Mouse (Mus musculus): ENCODE results near the gene Ripor1. TPM values are rescaled to one million over a fixed set of nuclear protein-coding genes. Genes with fewer than 3 reads are reported as not detected.

The Ripor1 gene
- polyA plus RNA-seq, 1 experiment from 2014 or later = 12.4 TPM

DNA sequence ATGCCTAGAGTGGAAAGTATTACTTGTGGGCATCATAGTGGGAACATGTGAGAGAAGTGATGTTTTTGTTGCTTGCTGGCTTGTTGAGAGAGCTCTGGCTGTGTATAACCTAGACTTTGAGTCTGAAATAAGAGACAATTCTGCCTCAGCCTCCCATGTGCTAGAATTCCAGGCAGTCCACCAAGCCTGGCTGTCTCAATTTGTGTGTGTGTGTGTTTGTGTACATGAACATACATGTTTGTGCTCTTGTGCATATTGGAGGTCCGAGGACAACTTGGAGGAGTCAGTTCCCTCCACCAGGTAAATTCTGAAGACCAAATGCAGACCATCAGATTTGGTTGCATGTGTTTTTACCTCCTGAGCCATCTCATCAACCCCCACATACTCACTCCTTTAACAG is 40.1 kb downstream of the Ripor1 start:
- Histone ChIP-seq H3K27ac (ENCODE audit: low read depth, low read length) (no peak overlapping the region), H3K4me3 (ENCODE audit: low read depth, low read length) (no peak overlapping the region), H3K27me3 (ENCODE audit: control insufficient read depth, insufficient read depth, low read length) (no peaks in the 10 kb centered on the region), H3K4me1 (replicated peaks; ENCODE audit: control insufficient read depth, insufficient read depth, low read length) (no peaks in the 10 kb centered on the region), H3K9me3 (ENCODE audit: control insufficient read depth, low read length) (no peaks in the 10 kb centered on the region), H3K4me2 (replicated peaks; ENCODE audit: low read depth, low read length) (no peak overlapping the region), H3K36me3 (ENCODE audit: control insufficient read depth, insufficient read depth, low read length) (0 out of 2 replicates have a peak, but pooled peaks cover 4% of the 10 kb centered on the region), H3K9ac (ENCODE audit: low read depth, low read length) (no peak overlapping the region)
- WGBS = 100% methylated on average over 1 of the region's 1 CpGs
- ATAC-seq (ENCODE audit: low FRiP score) (no peak), DNase-seq (ENCODE audit: low spot score) (no peak)

DNA sequence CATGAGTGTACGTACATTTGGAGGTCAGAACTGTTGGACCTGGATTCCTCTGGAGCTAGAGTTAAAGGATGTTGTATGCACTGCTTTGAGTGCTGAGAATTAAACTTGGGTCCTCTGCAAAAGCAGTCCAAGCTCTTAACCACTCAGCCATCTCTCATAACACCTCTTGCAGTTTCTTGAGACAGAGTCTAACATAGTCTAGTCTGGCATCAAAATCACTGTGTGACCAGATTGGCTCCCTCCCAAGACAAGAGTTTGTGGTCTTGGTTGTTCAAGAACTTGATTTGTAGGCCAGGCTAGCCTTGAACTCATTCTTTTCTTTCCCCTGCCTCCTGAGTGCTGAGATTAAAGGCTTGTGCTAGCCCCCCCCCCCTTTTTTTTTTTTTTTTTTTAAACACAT is 43.9 kb downstream of the Ripor1 start:
- Histone ChIP-seq H3K4me3 (ENCODE audit: low read depth, low read length) (no peak overlapping the region), H3K27ac (ENCODE audit: low read depth, low read length) (no peak overlapping the region), H3K27me3 (ENCODE audit: control insufficient read depth, insufficient read depth, low read length) (no peaks in the 10 kb centered on the region), H3K4me1 (replicated peaks; ENCODE audit: control insufficient read depth, insufficient read depth, low read length) (no peaks in the 10 kb centered on the region), H3K4me2 (replicated peaks; ENCODE audit: low read depth, low read length) (no peak overlapping the region), H3K9ac (ENCODE audit: low read depth, low read length) (no peak overlapping the region), H3K9me3 (ENCODE audit: control insufficient read depth, low read length) (no peaks in the 10 kb centered on the region), H3K36me3 (ENCODE audit: control insufficient read depth, insufficient read depth, low read length) (0 out of 2 replicates have a peak, but pooled peaks cover 4% of the 10 kb centered on the region)
- ATAC-seq (ENCODE audit: low FRiP score) (no peak), DNase-seq (ENCODE audit: low spot score) (no peak)
- 91% methylated on average over 1 of the region's 1 CpGs for WGBS

DNA sequence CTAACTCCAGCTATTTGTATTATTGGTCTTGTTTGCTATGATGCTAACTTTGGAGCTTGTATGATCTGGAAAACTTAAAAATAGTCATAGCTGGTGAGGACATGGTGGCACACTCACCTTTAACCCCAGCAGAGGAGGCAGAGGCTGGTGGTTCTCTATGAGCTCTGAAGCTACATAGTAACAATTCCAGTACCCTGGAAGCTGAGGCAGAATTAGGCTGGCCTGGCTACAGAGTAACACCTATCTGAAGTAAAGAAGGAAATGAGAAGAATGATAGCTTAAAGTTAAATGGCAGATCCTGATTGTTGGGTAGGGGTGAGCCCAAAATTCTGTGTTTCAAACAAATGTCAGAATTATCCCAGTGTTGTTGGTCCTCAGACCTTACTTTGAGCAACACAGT is 52.6 kb downstream of the Ripor1 start:
- Histone ChIP-seq H3K4me1 (replicated peaks; ENCODE audit: control insufficient read depth, insufficient read depth, low read length) (no peaks in the 10 kb centered on the region), H3K4me2 (replicated peaks; ENCODE audit: low read depth, low read length) (no peak overlapping the region), H3K9ac (ENCODE audit: low read depth, low read length) (no peak overlapping the region), H3K4me3 (ENCODE audit: low read depth, low read length) (no peak overlapping the region), H3K27ac (ENCODE audit: low read depth, low read length) (no peak overlapping the region), H3K27me3 (ENCODE audit: control insufficient read depth, insufficient read depth, low read length) (no peaks in the 10 kb centered on the region), H3K9me3 (ENCODE audit: control insufficient read depth, low read length) (no peaks in the 10 kb centered on the region), H3K36me3 (ENCODE audit: control insufficient read depth, insufficient read depth, low read length) (no peaks in the 10 kb centered on the region)
- DNase-seq (ENCODE audit: low spot score) (no peak), ATAC-seq (ENCODE audit: low FRiP score) (no peak)

DNA sequence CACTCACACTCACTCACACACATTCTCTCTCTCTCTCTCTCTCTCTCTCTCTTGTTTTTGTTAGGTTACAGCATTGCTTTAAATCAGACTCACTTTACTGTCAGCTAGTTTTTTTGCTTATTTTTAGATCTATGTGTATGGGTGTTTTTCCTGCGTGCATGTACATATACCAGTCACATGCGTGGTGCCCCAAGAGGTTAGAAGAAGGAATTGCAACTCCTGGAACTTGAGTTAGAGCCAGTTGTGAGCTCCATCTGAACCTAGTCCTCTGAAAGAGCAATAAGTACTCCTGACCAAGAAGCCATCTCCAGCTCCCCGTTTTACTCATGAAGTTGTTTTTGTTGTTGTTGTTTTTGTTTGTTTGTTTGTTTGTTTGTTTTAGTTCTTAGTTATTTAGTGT is 56.1 kb downstream of the Ripor1 start:
- Histone ChIP-seq H3K4me3 (ENCODE audit: low read depth, low read length) (no peak overlapping the region), H3K27ac (ENCODE audit: low read depth, low read length) (no peak overlapping the region), H3K9me3 (ENCODE audit: control insufficient read depth, low read length) (no peaks in the 10 kb centered on the region), H3K27me3 (ENCODE audit: control insufficient read depth, insufficient read depth, low read length) (no peaks in the 10 kb centered on the region), H3K4me1 (replicated peaks; ENCODE audit: control insufficient read depth, insufficient read depth, low read length) (no peaks in the 10 kb centered on the region), H3K4me2 (replicated peaks; ENCODE audit: low read depth, low read length) (no peak overlapping the region), H3K36me3 (ENCODE audit: control insufficient read depth, insufficient read depth, low read length) (no peaks in the 10 kb centered on the region), H3K9ac (ENCODE audit: low read depth, low read length) (no peak overlapping the region)
- DNase-seq (ENCODE audit: low spot score) (peak; percentile 16), ATAC-seq (ENCODE audit: low FRiP score) (no peak)
- 86% methylated on average over 3 of the region's 3 CpGs for WGBS

MicroRNAs within 50 kb of the gene (microRNA counts, 519-probe panel; counts per million panel counts)
- microRNA mmu-miR-1966 = not detected

Other genes with a start within 250 kb of the Ripor1 start
- 0.26 and 0.73 TPM in 2 replicates for gene Plekhg4, start 232.0 kb upstream of the Ripor1 start, polyA plus RNA-seq (2014; fragmentation: Nextera tagmentation; extraction: Ambion mirVana)
- gene Kctd19, start 191.8 kb upstream of the Ripor1 start, polyA plus RNA-seq (2014; fragmentation: Nextera tagmentation; extraction: Ambion mirVana) = 0.14 TPM in 1 of 2 replicates, not detected in the other
- 2.8 and 3.0 TPM in 2 replicates for gene Lrrc36, start 191.7 kb upstream of the Ripor1 start, polyA plus RNA-seq (2014; fragmentation: Nextera tagmentation; extraction: Ambion mirVana)
- 206 and 218 TPM in 2 replicates for gene Tppp3, start 133.7 kb upstream of the Ripor1 start, polyA plus RNA-seq (2014; fragmentation: Nextera tagmentation; extraction: Ambion mirVana)
- gene Zdhhc1, start 108.4 kb upstream of the Ripor1 start, polyA plus RNA-seq (2014; fragmentation: Nextera tagmentation; extraction: Ambion mirVana) = 19.0 and 19.7 TPM in 2 replicates
- gene Hsd11b2, start 86.5 kb upstream of the Ripor1 start, polyA plus RNA-seq (2014; fragmentation: Nextera tagmentation; extraction: Ambion mirVana) = 19.6 and 21.1 TPM in 2 replicates
- gene Atp6v0d1, start 39.2 kb upstream of the Ripor1 start, polyA plus RNA-seq (2014; fragmentation: Nextera tagmentation; extraction: Ambion mirVana) = 141 and 155 TPM in 2 replicates
- 115 and 121 TPM in 2 replicates for gene Ctcf, start 31.3 kb downstream of the Ripor1 start, polyA plus RNA-seq (2014; fragmentation: Nextera tagmentation; extraction: Ambion mirVana)
- gene Agrp, start 32.1 kb downstream of the Ripor1 start, polyA plus RNA-seq (2014; fragmentation: Nextera tagmentation; extraction: Ambion mirVana) = 0.68 and 2.1 TPM in 2 replicates
- gene Carmil2, start 81.0 kb downstream of the Ripor1 start, polyA plus RNA-seq (2014; fragmentation: Nextera tagmentation; extraction: Ambion mirVana) = 3.9 TPM in 2 replicates
- gene Acd, start 95.8 kb downstream of the Ripor1 start, polyA plus RNA-seq (2014; fragmentation: Nextera tagmentation; extraction: Ambion mirVana) = 70.0 and 74.1 TPM in 2 replicates
- gene Pard6a, start 95.9 kb downstream of the Ripor1 start, polyA plus RNA-seq (2014; fragmentation: Nextera tagmentation; extraction: Ambion mirVana) = 25.9 and 26.8 TPM in 2 replicates
- 0.31 TPM in 1 of 2 replicates, not detected in the other for gene 4933405L10Rik, start 102.4 kb downstream of the Ripor1 start, polyA plus RNA-seq (2014; fragmentation: Nextera tagmentation; extraction: Ambion mirVana)
- 26.4 and 27.9 TPM in 2 replicates for gene Enkd1, start 103.0 kb downstream of the Ripor1 start, polyA plus RNA-seq (2014; fragmentation: Nextera tagmentation; extraction: Ambion mirVana)
- 38.3 and 41.6 TPM in 2 replicates for gene Gfod2, start 153.4 kb downstream of the Ripor1 start, polyA plus RNA-seq (2014; fragmentation: Nextera tagmentation; extraction: Ambion mirVana)
- gene Ranbp10, start 222.1 kb downstream of the Ripor1 start, polyA plus RNA-seq (2014; fragmentation: Nextera tagmentation; extraction: Ambion mirVana) = 13.7 and 17.8 TPM in 2 replicates
- 1.2 and 1.4 TPM in 2 replicates for gene Tsnaxip1, start 222.5 kb downstream of the Ripor1 start, polyA plus RNA-seq (2014; fragmentation: Nextera tagmentation; extraction: Ambion mirVana)
- gene Cenpt, start 248.0 kb downstream of the Ripor1 start, polyA plus RNA-seq (2014; fragmentation: Nextera tagmentation; extraction: Ambion mirVana) = 55.4 TPM in 2 replicates
- 60.5 and 66.7 TPM in 2 replicates for gene Thap11, start 249.9 kb downstream of the Ripor1 start, polyA plus RNA-seq (2014; fragmentation: Nextera tagmentation; extraction: Ambion mirVana)